Mouse (Mus musculus): ENCODE results near the gene Rgs6. TPM values are rescaled to one million over a fixed set of nuclear protein-coding genes. Genes with fewer than 3 reads are reported as not detected.

The Rgs6 gene
- total and polyA plus RNA-seq, 3 experiments: not detected

DNA sequence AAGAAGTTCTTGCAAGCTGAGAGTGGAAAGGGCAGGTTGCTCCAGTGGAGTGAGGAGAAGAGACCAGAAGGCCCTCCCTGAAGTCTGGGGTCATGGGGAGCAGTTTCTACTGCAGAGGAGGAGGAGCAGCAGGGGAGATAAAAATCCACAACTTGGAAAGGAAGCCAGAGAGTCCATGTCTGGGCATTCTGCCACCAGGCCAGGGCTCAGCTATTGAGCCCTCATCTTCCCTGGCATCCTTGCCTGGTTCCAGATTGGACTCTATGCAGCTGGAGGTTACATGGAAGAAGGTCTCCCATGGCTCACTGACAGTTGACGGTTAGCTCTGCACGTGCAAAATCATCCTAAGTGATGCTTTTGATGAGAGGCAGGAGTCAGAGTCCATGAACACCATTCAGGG, 563.4 kb downstream of the Rgs6 start:
- Histone ChIP-seq H3K27me3 (replicated peaks) (peaks cover 4% of the 10 kb centered on the region), H3K4me1 (ENCODE audit: control insufficient read depth in 1 of 2, insufficient read depth in 2 of 2) (no peaks in the 10 kb centered on the region), H3K4me3 (replicated peaks in 1 of 3; ENCODE audit: low read depth in 2 of 3, low read length in 2 of 3, poor library complexity in 1 of 3) (no peak overlapping the region), H3K27ac (ENCODE audit: insufficient read depth, low read depth) (no peak overlapping the region), H3K4me2 (ENCODE audit: insufficient read depth, low read depth, poor library complexity, severe bottlenecking) (no peak overlapping the region), H3K36me3 (replicated peaks in 1 of 2; ENCODE audit: control insufficient read depth in 1 of 2, insufficient read depth in 1 of 2, low read length in 1 of 2) (no peaks in the 10 kb centered on the region), H3K9me3 (replicated peaks; ENCODE audit: low read length) (no peaks in the 10 kb centered on the region), H3K79me2 (replicated peaks; ENCODE audit: control insufficient read depth, extremely low read depth, insufficient read depth, poor library complexity, severe bottlenecking) (no peaks in the 10 kb centered on the region), H3K9ac (ENCODE audit: insufficient read depth, low read depth) (no peak overlapping the region)
- no peak for TF ChIP-seq RCOR1 (conservative IDR thresholded peaks at IDR 0.05; ENCODE audit: low read depth, low read length)
- TF ChIP-seq CHD1 (IDR thresholded peaks at IDR 0.05; ENCODE audit: low read depth, low read length): no peak
- TF ChIP-seq USF1 (IDR thresholded peaks at IDR 0.05; ENCODE audit: low read depth, low read length): no peak
- no peak for TF ChIP-seq USF2 (conservative IDR thresholded peaks at IDR 0.05; ENCODE audit: low read depth, low read length)
- no peak for TF ChIP-seq ZKSCAN1 (IDR thresholded peaks at IDR 0.05; ENCODE audit: borderline replicate concordance, low read depth, low read length)
- no peak for TF ChIP-seq MXI1 (IDR thresholded peaks at IDR 0.05; ENCODE audit: low read depth, low read length)
- TF ChIP-seq ZMIZ1 (IDR thresholded peaks at IDR 0.05; ENCODE audit: low read depth, low read length): no peak
- TF ChIP-seq MAFK (IDR thresholded peaks at IDR 0.05; ENCODE audit: insufficient replicate concordance, low read length): no peak
- TF ChIP-seq JUN (IDR thresholded peaks at IDR 0.05; ENCODE audit: insufficient read depth, low read depth, low read length): no peak
- TF ChIP-seq MEF2A (IDR thresholded peaks at IDR 0.05; ENCODE audit: borderline replicate concordance, low read depth, low read length): no peak
- dilution Hi-C loops (cut with MboI; ENCODE audit: extremely low pct_ligation_motif_present, extremely low pct_unique_long_range_greater_than_20kb, low sequenced_read_pairs): no loop called here
- in situ Hi-C loops (cut with MboI; ENCODE audit: low pct_ligation_motif_present, low pct_unique_long_range_greater_than_20kb, low sequenced_read_pairs): no loop called here
- no peak for DNase-seq (ENCODE audit: extremely low read depth)

DNA sequence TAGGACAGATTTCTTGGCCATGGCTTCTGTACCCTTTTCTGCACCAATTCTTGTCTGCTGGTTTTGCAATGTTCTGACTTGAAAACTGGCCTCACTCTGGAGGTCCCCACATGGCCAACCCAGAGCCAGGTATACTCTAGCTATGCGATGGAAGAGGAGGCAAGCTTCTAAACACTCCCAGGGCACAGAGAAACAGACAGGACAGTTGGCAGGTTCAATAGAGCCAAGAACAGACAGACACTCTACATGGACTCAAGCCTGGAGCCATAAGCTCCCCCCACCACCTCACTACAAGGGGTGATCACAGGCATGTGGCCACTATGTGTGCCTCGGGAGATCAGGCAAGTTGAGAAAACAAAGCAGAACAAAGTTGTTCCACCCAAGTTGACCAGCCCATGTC, 572.1 kb downstream of the Rgs6 start:
- Histone ChIP-seq H3K9me3 (replicated peaks; ENCODE audit: low read length) (no peaks in the 10 kb centered on the region), H3K79me2 (replicated peaks; ENCODE audit: control insufficient read depth, extremely low read depth, insufficient read depth, poor library complexity, severe bottlenecking) (no peaks in the 10 kb centered on the region), H3K4me1 (ENCODE audit: control insufficient read depth in 1 of 2, insufficient read depth in 2 of 2) (no peaks in the 10 kb centered on the region), H3K4me2 (ENCODE audit: insufficient read depth, low read depth, poor library complexity, severe bottlenecking) (no peak overlapping the region), H3K4me3 (replicated peaks in 1 of 3; ENCODE audit: low read depth in 2 of 3, low read length in 2 of 3, poor library complexity in 1 of 3) (no peak overlapping the region), H3K36me3 (replicated peaks in 1 of 2; ENCODE audit: control insufficient read depth in 1 of 2, insufficient read depth in 1 of 2, low read length in 1 of 2) (no peaks in the 10 kb centered on the region), H3K27ac (ENCODE audit: insufficient read depth, low read depth) (no peak overlapping the region), H3K9ac (ENCODE audit: insufficient read depth, low read depth) (no peak overlapping the region), H3K27me3 (replicated peaks) (no peaks in the 10 kb centered on the region)
- in situ Hi-C loops (cut with MboI; ENCODE audit: low pct_ligation_motif_present, low pct_unique_long_range_greater_than_20kb, low sequenced_read_pairs): no loop called here
- TF ChIP-seq SMC3 (IDR thresholded peaks at IDR 0.05; ENCODE audit: low read depth, low read length) (no peak), BHLHE40 (IDR thresholded peaks at IDR 0.05; ENCODE audit: low read depth, low read length) (no peak), JUND (conservative IDR thresholded peaks at IDR 0.05; ENCODE audit: low read depth, low read length) (no peak)
- DNase-seq (ENCODE audit: extremely low read depth): no peak
- dilution Hi-C loops (cut with MboI; ENCODE audit: extremely low pct_ligation_motif_present, extremely low pct_unique_long_range_greater_than_20kb, low sequenced_read_pairs): no loop called here

GRCm38 (mm10) chr12:83160700-83161099, 572.6 kb downstream of the Rgs6 start:
- no peak overlapping the region for H3K27ac ChIP-seq (ENCODE audit: insufficient read depth, low read depth)
- H3K4me3 ChIP-seq (replicated peaks in 1 of 3; ENCODE audit: low read depth in 2 of 3, low read length in 2 of 3, poor library complexity in 1 of 3): no peak overlapping the region
- no peak overlapping the region for H3K9ac ChIP-seq (ENCODE audit: insufficient read depth, low read depth)
- no peaks in the 10 kb centered on the region for H3K27me3 ChIP-seq (replicated peaks)
- H3K4me2 ChIP-seq (ENCODE audit: insufficient read depth, low read depth, poor library complexity, severe bottlenecking): no peak overlapping the region
- in situ Hi-C loops (cut with MboI; ENCODE audit: low pct_ligation_motif_present, low pct_unique_long_range_greater_than_20kb, low sequenced_read_pairs) (no loop called here), dilution Hi-C loops (cut with MboI; ENCODE audit: extremely low pct_ligation_motif_present, extremely low pct_unique_long_range_greater_than_20kb, low sequenced_read_pairs) (no loop called here)
- H3K4me1 ChIP-seq (ENCODE audit: control insufficient read depth in 1 of 2, insufficient read depth in 2 of 2): no peaks in the 10 kb centered on the region
- TF ChIP-seq NRF1 (IDR thresholded peaks at IDR 0.05; ENCODE audit: low read depth, low read length): no peak
- no peak for TF ChIP-seq USF2 (conservative IDR thresholded peaks at IDR 0.05; ENCODE audit: low read depth, low read length)
- TF ChIP-seq NELFE (IDR thresholded peaks at IDR 0.05; ENCODE audit: low read depth, low read length): no peak
- no peak for TF ChIP-seq CHD2 (IDR thresholded peaks at IDR 0.05; ENCODE audit: low read length)
- TF ChIP-seq ZKSCAN1 (IDR thresholded peaks at IDR 0.05; ENCODE audit: borderline replicate concordance, low read depth, low read length): no peak
- DNase-seq (ENCODE audit: extremely low read depth): no peak
- no peaks in the 10 kb centered on the region for H3K9me3 ChIP-seq (replicated peaks; ENCODE audit: low read length)
- H3K79me2 ChIP-seq (replicated peaks; ENCODE audit: control insufficient read depth, extremely low read depth, insufficient read depth, poor library complexity, severe bottlenecking): no peaks in the 10 kb centered on the region
- no peaks in the 10 kb centered on the region for H3K36me3 ChIP-seq (replicated peaks in 1 of 2; ENCODE audit: control insufficient read depth in 1 of 2, insufficient read depth in 1 of 2, low read length in 1 of 2)
